In the genomic region with DNA sequence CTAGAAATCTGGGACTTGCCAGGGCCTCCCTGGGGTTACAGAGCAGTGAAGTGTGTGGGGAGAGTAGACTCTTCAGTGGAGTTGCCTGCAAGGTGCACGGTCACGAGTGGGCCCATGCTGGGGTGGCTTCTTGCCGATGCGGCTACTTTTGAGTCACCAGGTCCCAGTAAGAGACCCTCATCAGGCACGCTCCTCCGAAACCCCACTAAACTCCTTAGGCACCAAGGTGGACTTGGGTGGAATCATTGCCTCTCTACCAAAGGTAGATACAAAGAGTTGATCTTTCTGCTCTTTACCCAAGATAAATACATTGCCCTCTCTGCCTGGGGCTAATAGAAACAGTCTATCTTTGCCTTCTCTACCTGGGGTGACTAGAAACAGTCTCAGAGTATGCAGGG, we compare ENCODE assay signal across 17 mouse cellular contexts. TPM values are rescaled to one million over a fixed set of nuclear protein-coding genes. Genes with fewer than 3 reads are reported as not detected.
DNase-seq lines count a peak whose midpoint lies in the region; ATAC-seq and TF ChIP-seq lines count a peak whose summit lies in the region.
"Had no signal": no experiment of that assay in that cellular context is flagged by ENCODE, and none has a peak within 500 bp of the region (broad histone marks: within the 10 kb centered on the region; RNA-seq: fewer than 3 reads in every experiment).

No protein-coding gene starts in this region.

- no peak overlapping the region for H3K9ac ChIP-seq in embryonic facial prominence, embryonic 15.5 days
- H3K9ac ChIP-seq in hindbrain, embryonic 16.5 days (ENCODE audit: low read depth, low read length) = no peak overlapping the region
- no peak overlapping the region for H3K9ac ChIP-seq in lung, postnatal 0 days (replicated peaks; ENCODE audit: low read depth)
- H3K9ac ChIP-seq: forebrain, embryonic 12.5 days; hindbrain, embryonic 14.5 days; liver, embryonic 15.5 days; neural tube, embryonic 12.5 days had no signal

- no peaks in the 10 kb centered on the region for H3K27me3 ChIP-seq in embryonic facial prominence, embryonic 15.5 days
- H3K27me3 ChIP-seq in embryonic facial prominence, embryonic 10.5 days (replicated peaks; ENCODE audit: low read depth, poor library complexity, severe bottlenecking) = no peaks in the 10 kb centered on the region
- H3K27me3 ChIP-seq in hindbrain, embryonic 10.5 days (ENCODE audit: insufficient read depth, poor library complexity, severe bottlenecking) = peaks cover 8% of the 10 kb centered on the region; the same call in 1 of the 2 replicates
- H3K27me3 ChIP-seq in hindbrain, embryonic 16.5 days (replicated peaks; ENCODE audit: control insufficient read depth, insufficient read depth, low read length) = no peaks in the 10 kb centered on the region
- no peaks in the 10 kb centered on the region for H3K27me3 ChIP-seq in lung, postnatal 0 days (replicated peaks; ENCODE audit: insufficient read depth, low read length)
- H3K27me3 ChIP-seq: forebrain, embryonic 12.5 days; liver, embryonic 15.5 days; neural tube, embryonic 12.5 days; Patski had no signal

- H3K4me3 ChIP-seq in embryonic facial prominence, embryonic 15.5 days (replicated peaks) = no peak overlapping the region
- H3K4me3 ChIP-seq in embryonic facial prominence, embryonic 10.5 days = no peak overlapping the region
- H3K4me3 ChIP-seq in hindbrain, embryonic 10.5 days = no peak overlapping the region
- no peak overlapping the region for H3K4me3 ChIP-seq in hindbrain, embryonic 16.5 days (ENCODE audit: low read length)
- H3K4me3 ChIP-seq in lung, postnatal 0 days (ENCODE audit: low read depth, low read length) = no peak overlapping the region
- H3K4me3 ChIP-seq: forebrain, embryonic 12.5 days; layer of hippocampus, adult 2 months; liver, embryonic 15.5 days; neural tube, embryonic 12.5 days had no signal

- ATAC-seq in embryonic facial prominence, embryonic 15.5 days (ENCODE audit: insufficient number of reproducible peaks, low FRiP score, low TSS enrichment, low read depth) = no peak
- no peak for ATAC-seq in hindbrain, embryonic 16.5 days
- ATAC-seq in lung, postnatal 0 days = no peak

- peak overlapping the region; percentile 44; the same call in 1 of the 2 replicates for H3K27ac ChIP-seq in embryonic facial prominence, embryonic 15.5 days (replicated peaks)
- no peak overlapping the region for H3K27ac ChIP-seq in embryonic facial prominence, embryonic 10.5 days (replicated peaks)
- H3K27ac ChIP-seq in hindbrain, embryonic 10.5 days = peak overlapping the region; percentile 17; the same call in 1 of the 2 replicates
- H3K27ac ChIP-seq in hindbrain, embryonic 16.5 days (ENCODE audit: low read depth, low read length) = no peak overlapping the region
- peak overlapping the region; percentile 43; the same call in 1 of the 2 replicates for H3K27ac ChIP-seq in lung, postnatal 0 days (ENCODE audit: low read length)
- H3K27ac ChIP-seq: forebrain, embryonic 12.5 days; hindbrain, embryonic 14.5 days; neural tube, embryonic 12.5 days had no signal

- 97% methylated on average over 6 of the region's 6 CpGs for WGBS in embryonic facial prominence, embryonic 15.5 days
- WGBS in embryonic facial prominence, embryonic 10.5 days = 98% methylated on average over 6 of the region's 6 CpGs
- 96% methylated on average over 6 of the region's 6 CpGs for WGBS in hindbrain, embryonic 10.5 days
- WGBS in hindbrain, embryonic 16.5 days = 94% methylated on average over 6 of the region's 6 CpGs
- 87% methylated on average over 6 of the region's 6 CpGs for WGBS in lung, postnatal 0 days

- TF ChIP-seq EP300 in lung, postnatal 0 days (IDR thresholded peaks at IDR 0.05) = no peak

- H3K4me1 ChIP-seq in embryonic facial prominence, embryonic 15.5 days = 0 out of 2 replicates have a peak, but pooled peaks cover 9% of the 10 kb centered on the region
- peaks cover 19% of the 10 kb centered on the region for H3K4me1 ChIP-seq in embryonic facial prominence, embryonic 10.5 days
- peaks cover 27% of the 10 kb centered on the region for H3K4me1 ChIP-seq in hindbrain, embryonic 10.5 days (replicated peaks)
- H3K4me1 ChIP-seq in hindbrain, embryonic 16.5 days (ENCODE audit: control insufficient read depth, insufficient read depth, low read depth, low read length) = no peaks in the 10 kb centered on the region
- no peaks in the 10 kb centered on the region for H3K4me1 ChIP-seq in lung, postnatal 0 days (ENCODE audit: insufficient read depth, low read depth, low read length)

- DNase-seq in embryonic facial prominence, embryonic 10.5 days (ENCODE audit: low spot score) = no peak
- no peak for DNase-seq in hindbrain, embryonic 10.5 days (ENCODE audit: low spot score)
- DNase-seq in lung, postnatal 0 days (ENCODE audit: low spot score) = no peak
- DNase-seq in lung, postnatal 14 days = no peak
- DNase-seq in cerebellum, postnatal 10 days = no peak
- no peak for DNase-seq in ovary, postnatal 36 days (ENCODE audit: low spot score)
- DNase-seq: right cerebral cortex, adult 18-20 months had no signal

- H3K36me3 ChIP-seq in embryonic facial prominence, embryonic 15.5 days = peaks cover 80% of the 10 kb centered on the region
- H3K36me3 ChIP-seq in embryonic facial prominence, embryonic 10.5 days (replicated peaks) = peaks cover 88% of the 10 kb centered on the region
- H3K36me3 ChIP-seq in hindbrain, embryonic 10.5 days = peaks cover 92% of the 10 kb centered on the region
- H3K36me3 ChIP-seq in hindbrain, embryonic 16.5 days (ENCODE audit: control insufficient read depth, insufficient read depth, low read length) = peaks cover 23% of the 10 kb centered on the region
- H3K36me3 ChIP-seq in lung, postnatal 0 days (ENCODE audit: insufficient read depth, low read length) = peaks cover 36% of the 10 kb centered on the region

- no peaks in the 10 kb centered on the region for H3K9me3 ChIP-seq in embryonic facial prominence, embryonic 15.5 days (replicated peaks)
- no peaks in the 10 kb centered on the region for H3K9me3 ChIP-seq in embryonic facial prominence, embryonic 10.5 days
- H3K9me3 ChIP-seq in hindbrain, embryonic 10.5 days = no peaks in the 10 kb centered on the region
- H3K9me3 ChIP-seq in hindbrain, embryonic 16.5 days (ENCODE audit: control insufficient read depth, low read length) = peaks cover 3% of the 10 kb centered on the region
- H3K9me3 ChIP-seq in lung, postnatal 0 days (ENCODE audit: low read length) = no peaks in the 10 kb centered on the region
- H3K9me3 ChIP-seq: forebrain, embryonic 12.5 days; G1E; liver, embryonic 15.5 days; neural tube, embryonic 12.5 days had no signal

- no peak for TF ChIP-seq CTCF in lung, postnatal 0 days (IDR thresholded peaks at IDR 0.05)

- H3K4me2 ChIP-seq in embryonic facial prominence, embryonic 15.5 days (replicated peaks) = no peak overlapping the region
- no peak overlapping the region for H3K4me2 ChIP-seq in hindbrain, embryonic 16.5 days (ENCODE audit: low read length)
- H3K4me2 ChIP-seq in lung, postnatal 0 days (replicated peaks; ENCODE audit: low read depth, low read length) = no peak overlapping the region
- H3K4me2 ChIP-seq: forebrain, embryonic 12.5 days; heart, embryonic 11.5 days; hindbrain, embryonic 14.5 days; liver, embryonic 15.5 days; neural tube, embryonic 12.5 days had no signal

RNA-seq across cellular contexts. Expression of gene Poldip3, which starts 8.5 kb away (rescaled TPM):
- 142 and 147 TPM in 2 replicates for polyA plus RNA-seq in embryonic facial prominence, embryonic 15.5 days (2015; fragmentation: Nextera tagmentation; extraction: Ambion mirVana)
- polyA plus RNA-seq in embryonic facial prominence, embryonic 10.5 days (2016; fragmentation: Nextera tagmentation; extraction: Ambion mirVana) = 181 and 182 TPM in 2 replicates
- polyA plus RNA-seq in hindbrain, embryonic 10.5 days (2016; fragmentation: Nextera tagmentation; extraction: Ambion mirVana) = 180 and 190 TPM in 2 replicates
- polyA plus RNA-seq in hindbrain, embryonic 16.5 days (2015; fragmentation: Nextera tagmentation; extraction: Ambion mirVana) = 122 and 134 TPM in 2 replicates
- polyA plus RNA-seq in lung, postnatal 0 days (2015; fragmentation: Nextera tagmentation; extraction: Ambion mirVana) = 77.0 and 78.8 TPM in 2 replicates

RNA-seq across cellular contexts. Expression of gene Cyb5r3, which starts 14.7 kb away (rescaled TPM):
- polyA plus RNA-seq in embryonic facial prominence, embryonic 15.5 days (2015; fragmentation: Nextera tagmentation; extraction: Ambion mirVana) = 163 and 185 TPM in 2 replicates
- polyA plus RNA-seq in embryonic facial prominence, embryonic 10.5 days (2016; fragmentation: Nextera tagmentation; extraction: Ambion mirVana) = 194 and 204 TPM in 2 replicates
- 240 and 270 TPM in 2 replicates for polyA plus RNA-seq in hindbrain, embryonic 10.5 days (2016; fragmentation: Nextera tagmentation; extraction: Ambion mirVana)
- 130 and 163 TPM in 2 replicates for polyA plus RNA-seq in hindbrain, embryonic 16.5 days (2015; fragmentation: Nextera tagmentation; extraction: Ambion mirVana)
- 170 and 183 TPM in 2 replicates for polyA plus RNA-seq in lung, postnatal 0 days (2015; fragmentation: Nextera tagmentation; extraction: Ambion mirVana)

RNA-seq across cellular contexts. Expression of gene Rrp7a, which starts 35.1 kb away (rescaled TPM):
- 69.5 and 76.2 TPM in 2 replicates for polyA plus RNA-seq in embryonic facial prominence, embryonic 15.5 days (2015; fragmentation: Nextera tagmentation; extraction: Ambion mirVana)
- 87.2 and 90.4 TPM in 2 replicates for polyA plus RNA-seq in embryonic facial prominence, embryonic 10.5 days (2016; fragmentation: Nextera tagmentation; extraction: Ambion mirVana)
- polyA plus RNA-seq in hindbrain, embryonic 10.5 days (2016; fragmentation: Nextera tagmentation; extraction: Ambion mirVana) = 85.3 and 85.4 TPM in 2 replicates
- 78.2 and 93.9 TPM in 2 replicates for polyA plus RNA-seq in hindbrain, embryonic 16.5 days (2015; fragmentation: Nextera tagmentation; extraction: Ambion mirVana)
- polyA plus RNA-seq in lung, postnatal 0 days (2015; fragmentation: Nextera tagmentation; extraction: Ambion mirVana) = 38.2 and 40.2 TPM in 2 replicates

Comparison
In these comparisons a context has a peak if more than half of its experiments do, and no peak if none do; other contexts are left out.
1. H3K27ac ChIP-seq: peak in embryonic facial prominence, embryonic 15.5 days (single experiment), hindbrain, embryonic 10.5 days (single experiment) and lung, postnatal 0 days (single experiment); none in embryonic facial prominence, embryonic 10.5 days (single experiment) and hindbrain, embryonic 16.5 days (single experiment).